Mouse (Mus musculus) intestine, embryonic 14.5 days (tissue): ENCODE measurements around the gene Tmem40. TPM values are rescaled to one million over a fixed set of nuclear protein-coding genes. Genes with fewer than 3 reads are reported as not detected.

ENCODE experiments used
- ATAC-seq: fragments of 200-750 bp; cut with Nextera tagmentation; replicated peaks from 2 replicates; pipeline ENCODE4 v1.8.0; 2017; ENCODE audit warnings: low read depth, moderate number of reproducible peaks, moderate TSS enrichment, moderate library complexity; ENCODE audit not compliant: low FRiP score, low TSS enrichment
- DNase-seq: peaks from one replicate; pipeline ENCODE4 v3.0.0-alpha.2; 2018; ENCODE audit warnings: low spot score
- H3K27ac ChIP-seq: fragments of 300-500 bp; sonication (generic); 2 replicates; pipeline ENCODE4 v1.5.1; 2014; ENCODE audit warnings: low read depth, mild to moderate bottlenecking, control low read depth
- H3K27me3 ChIP-seq: fragments of 300-500 bp; sonication (generic); replicated peaks from 2 replicates; pipeline ENCODE4 v1.6.1; 2014; ENCODE audit warnings: low read length, control low read depth; ENCODE audit not compliant: control insufficient read depth, insufficient read depth
- H3K36me3 ChIP-seq: fragments of 300-500 bp; sonication (generic); 2 replicates; pipeline ENCODE4 v1.6.1; 2014; ENCODE audit warnings: low read length, control low read depth; ENCODE audit not compliant: control insufficient read depth, insufficient read depth
- H3K4me1 ChIP-seq: fragments of 300-500 bp; sonication (generic); replicated peaks from 2 replicates; pipeline ENCODE4 v1.6.1; 2014; ENCODE audit warnings: low read length, control low read depth, mixed read lengths; ENCODE audit not compliant: control insufficient read depth, insufficient read depth
- H3K4me2 ChIP-seq: fragments of 300-500 bp; sonication (generic); 2 replicates; pipeline ENCODE4 v1.6.1; 2014; ENCODE audit warnings: low read length
- H3K4me3 ChIP-seq: fragments of 300-500 bp; sonication (generic); 2 replicates; pipeline ENCODE4 v1.5.1; 2014; ENCODE audit warnings: low read depth, low read length, control low read depth, mixed read lengths
- H3K9ac ChIP-seq: fragments of 300-500 bp; sonication (generic); 2 replicates; pipeline ENCODE4 v1.6.1; 2014; ENCODE audit warnings: mild to moderate bottlenecking, low read length
- H3K9me3 ChIP-seq: fragments of 300-500 bp; sonication (generic); 2 replicates; pipeline ENCODE4 v1.6.1; 2016; ENCODE audit warnings: low read length, control low read depth; ENCODE audit not compliant: control insufficient read depth
- WGBS: fragments of 180-500 bp; shearing (Covaris S2); extraction: QIAGEN DNeasy Blood & Tissue Kit; methylation state at CpG from one replicate; pipeline ENCODE4 v1.1.7; 2014; 5-methylcytosine and 5-hydroxymethylcytosine counted together
- polyA plus RNA-seq: library from polyadenylated mRNA; unstranded; fragments of >200 nt; fragmentation: Nextera tagmentation; extraction: Ambion mirVana; gene quantifications from 2 replicates; pipeline ENCODE4 v1.2.1, GENCODE M21; 2014

Tmem40 gene
- polyA plus RNA-seq, 1 experiment from 2014 or later, result 0.51 TPM

GRCm38 (mm10) chr6:115692163-115692950 is 69.9 kb downstream of the Tmem40 start:
- no peak for DNase-seq
- 55% methylated on average over 9 of the region's 9 CpGs for WGBS
- Histone ChIP-seq H3K4me2 (no peak overlapping the region), H3K27ac (no peak overlapping the region), H3K36me3 (no peaks in the 10 kb centered on the region), H3K4me3 (no peak overlapping the region), H3K4me1 (no peaks in the 10 kb centered on the region), H3K9me3 (0 out of 2 replicates have a peak, but pooled peaks cover 3% of the 10 kb centered on the region), H3K9ac (no peak overlapping the region), H3K27me3 (no peaks in the 10 kb centered on the region)
- ATAC-seq, result no peak

GRCm38 (mm10) chr6:115690105-115690504 is 72.1 kb downstream of the Tmem40 start:
- ATAC-seq, result no peak
- no peak overlapping the region for H3K4me3 ChIP-seq
- H3K4me1 ChIP-seq, result no peaks in the 10 kb centered on the region
- no peak overlapping the region for H3K27ac ChIP-seq
- no peaks in the 10 kb centered on the region for H3K27me3 ChIP-seq
- H3K9me3 ChIP-seq, result 0 out of 2 replicates have a peak, but pooled peaks cover 3% of the 10 kb centered on the region
- 85% methylated on average over 4 of the region's 4 CpGs for WGBS
- DNase-seq, result no peak
- H3K9ac ChIP-seq, result no peak overlapping the region
- no peak overlapping the region for H3K4me2 ChIP-seq
- H3K36me3 ChIP-seq, result no peaks in the 10 kb centered on the region

- Histone ChIP-seq H3K9me3 (0 out of 2 replicates have a peak, but pooled peaks cover 3% of the 10 kb centered on the region), H3K27me3 (no peaks in the 10 kb centered on the region), H3K4me1 (no peaks in the 10 kb centered on the region), H3K4me2 (no peak overlapping the region), H3K27ac (no peak overlapping the region), H3K9ac (no peak overlapping the region), H3K36me3 (no peaks in the 10 kb centered on the region), H3K4me3 (no peak overlapping the region)
- DNase-seq (no peak), ATAC-seq (no peak)
- 76% methylated on average over 4 of the region's 4 CpGs for WGBS
Measured at GRCm38 (mm10) chr6:115688589-115688988, 73.6 kb downstream of the Tmem40 start.

- DNase-seq, result no peak
- H3K4me2 ChIP-seq, result no peak overlapping the region
- 80% methylated on average over 3 of the region's 3 CpGs for WGBS
Measured at GRCm38 (mm10) chr6:115687753-115688152, 74.5 kb downstream of the Tmem40 start.

GRCm38 (mm10) chr6:115684851-115685646 is 77.2 kb downstream of the Tmem40 start:
- no peak overlapping the region for H3K27ac ChIP-seq
- no peaks in the 10 kb centered on the region for H3K4me1 ChIP-seq
- no peak overlapping the region for H3K9ac ChIP-seq
- H3K4me2 ChIP-seq, result no peak overlapping the region
- H3K9me3 ChIP-seq, result no peaks in the 10 kb centered on the region
- H3K36me3 ChIP-seq, result no peaks in the 10 kb centered on the region
- ATAC-seq (no peak), DNase-seq (no peak)
- no peak overlapping the region for H3K4me3 ChIP-seq
- WGBS, result 68% methylated on average over 11 of the region's 11 CpGs
- H3K27me3 ChIP-seq, result no peaks in the 10 kb centered on the region

More at GRCm38 (mm10) chr6:115687753-115688152, 74.5 kb downstream of the Tmem40 start:
- Histone ChIP-seq H3K27me3 (no peaks in the 10 kb centered on the region), H3K4me3 (no peak overlapping the region), H3K36me3 (no peaks in the 10 kb centered on the region), H3K9ac (no peak overlapping the region), H3K27ac (no peak overlapping the region), H3K4me1 (no peaks in the 10 kb centered on the region), H3K9me3 (0 out of 2 replicates have a peak, but pooled peaks cover 2% of the 10 kb centered on the region)
- no peak for ATAC-seq

- Histone ChIP-seq H3K4me2 (no peak overlapping the region), H3K27ac (no peak overlapping the region), H3K9me3 (no peaks in the 10 kb centered on the region), H3K27me3 (no peaks in the 10 kb centered on the region), H3K4me1 (no peaks in the 10 kb centered on the region), H3K4me3 (no peak overlapping the region), H3K36me3 (no peaks in the 10 kb centered on the region), H3K9ac (no peak overlapping the region)
- DNase-seq (no peak), ATAC-seq (no peak)
- WGBS, result 93% methylated on average over 2 of the region's 2 CpGs
Measured at GRCm38 (mm10) chr6:115684271-115684670, 77.9 kb downstream of the Tmem40 start.

- no peaks in the 10 kb centered on the region for H3K9me3 ChIP-seq
- H3K4me2 ChIP-seq, result no peak overlapping the region
- H3K27me3 ChIP-seq, result no peaks in the 10 kb centered on the region
- H3K9ac ChIP-seq, result no peak overlapping the region
- WGBS, result 85% methylated on average over 4 of the region's 4 CpGs
- H3K27ac ChIP-seq, result no peak overlapping the region
- H3K4me3 ChIP-seq, result no peak overlapping the region
- H3K36me3 ChIP-seq, result no peaks in the 10 kb centered on the region
- ATAC-seq, result no peak
- H3K4me1 ChIP-seq, result no peaks in the 10 kb centered on the region; the same call in 1 of the 2 replicates
- DNase-seq, result no peak
Measured at GRCm38 (mm10) chr6:115681066-115681465, 81.1 kb downstream of the Tmem40 start.
